Mouse (Mus musculus) embryonic fibroblast, embryonic 13.5 days (primary cell): Measurements from ENCODE around the gene Capn15.

Experiments
- CTCF ChIP-seq: IDR thresholded peaks from 2 replicates; pipeline ENCODE4 v1.5.1; 2011; ENCODE audit warnings: mild to moderate bottlenecking, control low read depth, low read length, moderate library complexity, borderline replicate concordance; ENCODE audit not compliant: insufficient read depth
- POLR2A ChIP-seq: IDR thresholded peaks from 2 replicates; pipeline ENCODE4 v1.6.1; 2011; ENCODE audit warnings: low read depth, mild to moderate bottlenecking, control low read depth, low read length, moderate library complexity

GRCm38 (mm10) chr17:25998425-25998824 lies 12.8 kb upstream of the Capn15 start:
- TF ChIP-seq CTCF = no peak
- no peak for TF ChIP-seq POLR2A
